Mouse (Mus musculus) hindbrain, embryonic 10.5 days (tissue): ENCODE measurements around the gene Cfap44. TPM values are rescaled to one million over a fixed set of nuclear protein-coding genes. Genes with fewer than 3 reads are reported as not detected.

Experiments
- DNase-seq: peaks from one replicate; pipeline ENCODE4 v3.0.0-alpha.2; 2017; ENCODE audit warnings: low spot score
- H3K27ac ChIP-seq: fragments of 300-500 bp; sonication (generic); 2 replicates; pipeline ENCODE4 v1.5.1; 2016; ENCODE audit warnings: mild to moderate bottlenecking, moderate library complexity
- H3K27me3 ChIP-seq: fragments of 300-500 bp; sonication (generic); 2 replicates; pipeline ENCODE4 v1.6.1; 2016; ENCODE audit warnings: mild to moderate bottlenecking; ENCODE audit not compliant: poor library complexity, insufficient read depth, severe bottlenecking
- H3K36me3 ChIP-seq: fragments of 300-500 bp; sonication (generic); 2 replicates; pipeline ENCODE4 v1.6.1; 2016; ENCODE audit warnings: mild to moderate bottlenecking, moderate library complexity
- H3K4me1 ChIP-seq: fragments of 300-500 bp; sonication (generic); replicated peaks from 2 replicates; pipeline ENCODE4 v1.6.1; 2016; ENCODE audit warnings: mild to moderate bottlenecking
- H3K4me3 ChIP-seq: fragments of 300-500 bp; sonication (generic); 2 replicates; pipeline ENCODE4 v1.5.1; 2016; ENCODE audit warnings: mild to moderate bottlenecking, moderate library complexity
- H3K9me3 ChIP-seq: fragments of 300-500 bp; sonication (generic); 2 replicates; pipeline ENCODE4 v1.6.1; 2016; ENCODE audit warnings: mild to moderate bottlenecking, moderate library complexity
- WGBS: fragments of 180-500 bp; shearing (Covaris S2); methylation state at CpG from one replicate; pipeline ENCODE4 v1.1.7; 2016; 5-methylcytosine and 5-hydroxymethylcytosine counted together
- polyA plus RNA-seq: library from polyadenylated mRNA; unstranded; fragments of >200 nt; fragmentation: Nextera tagmentation; extraction: Ambion mirVana; gene quantifications from 2 replicates; pipeline ENCODE4 v1.2.1, GENCODE M21; 2016

The Cfap44 gene
- polyA plus RNA-seq, 1 experiment from 2014 or later, result 4.4 TPM

DNA sequence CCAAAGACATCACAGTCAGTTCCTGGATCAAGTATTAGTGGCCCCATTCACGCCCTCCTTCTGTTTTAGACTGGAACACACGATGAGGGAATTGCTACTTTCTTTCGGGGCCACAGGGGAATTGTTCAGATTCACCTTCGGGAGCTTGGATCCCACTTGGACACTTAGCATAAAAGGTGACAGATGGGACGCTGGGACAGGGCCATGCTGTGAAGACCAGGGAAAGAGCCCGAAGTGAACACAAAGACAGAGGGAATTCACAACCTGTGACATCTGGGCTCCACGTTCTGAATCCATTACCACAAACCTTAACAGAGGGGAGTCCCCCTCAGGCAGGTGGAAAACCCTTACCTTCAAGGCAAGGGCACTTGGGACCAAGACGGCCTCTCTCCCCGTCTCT lies 135.6 kb downstream of the Cfap44 start:
- H3K27ac ChIP-seq, result peak overlapping the region; percentile 91
- peaks cover 92% of the 10 kb centered on the region for H3K4me1 ChIP-seq
- H3K36me3 ChIP-seq, result peaks cover 35% of the 10 kb centered on the region
- H3K9me3 ChIP-seq, result peaks cover 10% of the 10 kb centered on the region; the same call in 1 of the 2 replicates
- peak; percentile 61 for DNase-seq
- 8% methylated on average over 9 of the region's 9 CpGs for WGBS
- peak overlapping the region; percentile 44 for H3K4me3 ChIP-seq
- no peaks in the 10 kb centered on the region for H3K27me3 ChIP-seq

- Histone ChIP-seq H3K4me3 (peak overlapping the region; percentile 44), H3K27ac (peak overlapping the region; percentile 91), H3K27me3 (no peaks in the 10 kb centered on the region), H3K9me3 (peaks cover 10% of the 10 kb centered on the region; the same call in 1 of the 2 replicates), H3K36me3 (peaks cover 41% of the 10 kb centered on the region), H3K4me1 (peaks cover 97% of the 10 kb centered on the region)
- DNase-seq, result peak; percentile 96
- WGBS, result 1% methylated on average over 7 of the region's 7 CpGs
Observed at GRCm38 (mm10) chr16:44530829-44531228, 136.2 kb downstream of the Cfap44 start.

DNA sequence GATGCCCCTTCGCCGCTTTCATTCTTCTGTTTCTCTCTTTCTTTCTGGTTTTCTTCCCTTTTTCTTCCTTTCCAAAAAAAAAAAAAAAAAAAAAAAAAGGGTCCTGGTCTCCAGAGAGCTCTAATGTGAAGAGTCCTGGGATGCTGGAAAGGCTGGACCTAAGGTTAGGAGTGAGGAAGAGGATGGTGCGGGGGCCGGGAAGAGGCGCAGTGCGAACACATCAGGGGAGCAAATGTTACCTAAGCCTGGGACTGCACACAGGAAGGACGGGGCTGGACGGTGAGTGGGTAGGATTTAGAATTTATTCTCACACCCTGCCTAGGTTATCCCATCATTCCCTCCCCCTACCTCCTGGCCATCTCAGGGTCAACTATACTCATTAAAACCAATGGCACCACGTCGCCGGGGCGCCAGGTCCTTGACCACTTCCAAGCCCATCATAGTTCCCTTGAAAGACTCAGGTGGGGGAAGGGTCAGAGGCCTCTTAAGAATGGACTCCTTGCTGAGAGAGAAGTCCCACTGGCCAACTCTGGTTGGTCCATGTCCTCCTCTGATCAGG lies 136.7 kb downstream of the Cfap44 start:
- Histone ChIP-seq H3K4me1 (peaks cover 98% of the 10 kb centered on the region), H3K36me3 (peaks cover 46% of the 10 kb centered on the region), H3K9me3 (peaks cover 10% of the 10 kb centered on the region; the same call in 1 of the 2 replicates), H3K27me3 (no peaks in the 10 kb centered on the region), H3K4me3 (peak overlapping the region; percentile 44), H3K27ac (peak overlapping the region; percentile 91)
- 18% methylated on average over 12 of the region's 12 CpGs for WGBS
- DNase-seq, result peak; percentile 55

Other genes with a start within 250 kb of the Cfap44 start
- 2.4 and 2.6 TPM in 2 replicates for gene Usf3, start 221.6 kb upstream of the Cfap44 start, polyA plus RNA-seq
- 0.05 and 0.09 TPM in 2 replicates for gene Sidt1, start 61.6 kb upstream of the Cfap44 start, polyA plus RNA-seq
- gene Spice1, start 47.7 kb upstream of the Cfap44 start, polyA plus RNA-seq, result 21.7 and 28.1 TPM in 2 replicates
- 36.0 and 43.9 TPM in 2 replicates for gene Boc, start 164.1 kb downstream of the Cfap44 start, polyA plus RNA-seq